Comparison of ENCODE assay signal across 8 mouse cellular contexts in genomic region chr16:18172266-18172855, GRCm38 (mm10). TPM values are rescaled to one million over a fixed set of nuclear protein-coding genes. Genes with fewer than 3 reads are reported as not detected.
DNase-seq lines count a peak whose midpoint lies in the region; TF ChIP-seq lines count a peak whose summit lies in the region.

No protein-coding gene starts in this region.

- TF ChIP-seq CTCF in E14TG2a.4 (conservative IDR thresholded peaks at IDR 0.05; ENCODE audit: low read length), result peak; percentile 86

- peak; percentile 91 for DNase-seq in adrenal gland, postnatal 10 days
- peak; percentile 88 for DNase-seq in embryo, embryonic 11 days
- peak; percentile 82 to 91 for DNase-seq in heart, postnatal 10 days
- DNase-seq in layer of hippocampus, adult 18-20 months (ENCODE audit: low spot score in 2 of 2), result peak; percentile 72 to 87
- peak; percentile 61 for DNase-seq in lung, postnatal 25 days (ENCODE audit: low spot score)
- peak; percentile 83 for DNase-seq in right cerebral cortex, adult 18-20 months
- peak; percentile 41 for DNase-seq in urinary bladder, postnatal 10 days (ENCODE audit: low spot score)

- H3K4me1 ChIP-seq in E14TG2a.4 (replicated peaks; ENCODE audit: low read depth, low read length), result peaks cover 8% of the 10 kb centered on the region; the same call in 1 of the 2 replicates

- H3K9me3 ChIP-seq in E14TG2a.4 (ENCODE audit: low read length), result no peaks in the 10 kb centered on the region

- H3K27me3 ChIP-seq in E14TG2a.4 (ENCODE audit: insufficient read depth, low read length), result peaks cover 28% of the 10 kb centered on the region

- H3K4me3 ChIP-seq in E14TG2a.4 (replicated peaks; ENCODE audit: low read length), result no peak overlapping the region

- intact Hi-C loops in heart, postnatal 10 days (cut with DNase I), result loop anchor here (1.0 to 2.0 kb wide), 4 partner anchors 38 to 120 kb away; partner anchors contain the start of gene Dgcr6

- no peaks in the 10 kb centered on the region for H3K36me3 ChIP-seq in E14TG2a.4 (ENCODE audit: insufficient read depth, low read length)

RNA-seq across cellular contexts. Expression of gene Rtn4r, which starts 44.9 kb away (rescaled TPM):
- under 1 TPM; 0.66 to 0.94 TPM for total RNA-seq in adrenal gland, postnatal 10 days (2021)
- 1 to 10 TPM; 7.7 to 7.9 TPM for total RNA-seq in heart, postnatal 10 days (2021)
- 100 to 1,000 TPM; 108 to 117 TPM for total RNA-seq in layer of hippocampus, adult 18-20 months (2021)

RNA-seq across cellular contexts. Expression of gene Ccdc188, which starts 45.3 kb away (rescaled TPM):
- total RNA-seq in adrenal gland, postnatal 10 days (2021), result not detected
- not detected for total RNA-seq in heart, postnatal 10 days (2021)
- total RNA-seq in layer of hippocampus, adult 18-20 months (2021), result not detected

Comparison
In these comparisons a context has a peak if more than half of its experiments do, and no peak if none do; other contexts are left out.
1. DNase-seq: peak in every context shown above with its lines; median percentile 91 in adrenal gland, postnatal 10 days; 88 in embryo, embryonic 11 days; 86 in heart, postnatal 10 days; 83 in right cerebral cortex, adult 18-20 months; 80 in layer of hippocampus, adult 18-20 months; 61 in lung, postnatal 25 days; 41 in urinary bladder, postnatal 10 days.
2. RNA of gene Rtn4r, which starts 44.9 kb away (total RNA-seq): 108 to 117 TPM in layer of hippocampus, adult 18-20 months; 7.7 to 7.9 TPM in heart, postnatal 10 days and 0.66 to 0.94 TPM in adrenal gland, postnatal 10 days; every median in the first group is over 10 times any median in the second.